Mouse (Mus musculus) 3T3-L1 (cell line): Measurements from ENCODE around the gene Olfr690.
A peak's percentile ranks its signal among the peaks of the same experiment; 100 is the strongest.
"Not testable (repeated sequence)": the region's sequence is repeated elsewhere in the genome, so short reads cannot be mapped to it uniquely, and the experiment has no call there.

Experiments
- DNase-seq: peaks from one replicate; pipeline ENCODE4 v3.0.0-alpha.2; 2015; ENCODE audit warnings: low read depth, low spot score

The Olfr690 gene

GRCm38 (mm10) chr7:105334004-105334403 lies at the start of gene Olfr690:
Olfr690 (minus strand) TSS chr7:105334104.
- DNase-seq, result no peak

- no peak for DNase-seq
Measured at GRCm38 (mm10) chr7:105380329-105380728, 46.4 kb upstream of the Olfr690 start.

GRCm38 (mm10) chr7:105374866-105375265 lies 41.0 kb upstream of the Olfr690 start, which contains the start of gene Gm5901:
Gm5901 (plus strand) TSS chr7:105375038.
- DNase-seq, result no peak

- no peak for DNase-seq
Measured at GRCm38 (mm10) chr7:105373976-105374375, 40.1 kb upstream of the Olfr690 start.

- DNase-seq, result no peak
Measured at GRCm38 (mm10) chr7:105373509-105373908, 39.6 kb upstream of the Olfr690 start.

- no peak for DNase-seq
Measured at GRCm38 (mm10) chr7:105372912-105373311, 39.0 kb upstream of the Olfr690 start.

GRCm38 (mm10) chr7:105368521-105368920 lies 34.6 kb upstream of the Olfr690 start:
- no peak for DNase-seq

GRCm38 (mm10) chr7:105367930-105368329 lies 34.0 kb upstream of the Olfr690 start, which contains the start of gene Olfr692:
Olfr692 (plus strand) TSS chr7:105368230.
- no peak for DNase-seq

GRCm38 (mm10) chr7:105367268-105367667 lies 33.4 kb upstream of the Olfr690 start:
- DNase-seq, result no peak

GRCm38 (mm10) chr7:105361713-105362112 lies 27.8 kb upstream of the Olfr690 start:
- no peak for DNase-seq

GRCm38 (mm10) chr7:105356487-105356886 lies 22.6 kb upstream of the Olfr690 start:
- not testable (repeated sequence) for DNase-seq

- not testable (repeated sequence) for DNase-seq
Measured at GRCm38 (mm10) chr7:105356064-105356463, 22.2 kb upstream of the Olfr690 start.

GRCm38 (mm10) chr7:105342752-105343151 lies 8.8 kb upstream of the Olfr690 start:
- DNase-seq, result no peak

GRCm38 (mm10) chr7:105342170-105342569 lies 8.3 kb upstream of the Olfr690 start, which contains the start of gene Olfr691:
Olfr691 (minus strand) TSS chr7:105342270.
- DNase-seq, result no peak

- no peak for DNase-seq
Measured at GRCm38 (mm10) chr7:105325302-105325701, 8.6 kb downstream of the Olfr690 start.

- no peak for DNase-seq
Measured at GRCm38 (mm10) chr7:105310865-105311264, 23.0 kb downstream of the Olfr690 start, which contains the start of gene Olfr689. Olfr689 (plus strand) TSS chr7:105311165.

GRCm38 (mm10) chr7:105290051-105290450 lies 43.9 kb downstream of the Olfr690 start:
- DNase-seq, result peak; percentile 67

GRCm38 (mm10) chr7:105287795-105288194 lies 46.1 kb downstream of the Olfr690 start, which contains the start of gene Olfr688:
Olfr688 (plus strand) TSS chr7:105288095.
- DNase-seq, result no peak
